Mouse (Mus musculus) testis, adult 2 months (tissue): ENCODE measurements around the gene Manbal.

Experiments used
- CTCF ChIP-seq: fragments of 200-500 bp; IDR thresholded peaks from 2 replicates; pipeline ENCODE4 v1.5.1; 2012; ENCODE audit warnings: low read depth, mild to moderate bottlenecking, inconsistent platforms, low read length, moderate library complexity; ENCODE audit not compliant: control insufficient read depth, insufficient read depth, insufficient replicate concordance
- POLR2A ChIP-seq: fragments of 200-500 bp; IDR thresholded peaks from 2 replicates; pipeline ENCODE4 v1.6.1; 2012; ENCODE audit warnings: low read depth, mild to moderate bottlenecking, inconsistent platforms, low read length, moderate library complexity; ENCODE audit not compliant: control insufficient read depth

DNA sequence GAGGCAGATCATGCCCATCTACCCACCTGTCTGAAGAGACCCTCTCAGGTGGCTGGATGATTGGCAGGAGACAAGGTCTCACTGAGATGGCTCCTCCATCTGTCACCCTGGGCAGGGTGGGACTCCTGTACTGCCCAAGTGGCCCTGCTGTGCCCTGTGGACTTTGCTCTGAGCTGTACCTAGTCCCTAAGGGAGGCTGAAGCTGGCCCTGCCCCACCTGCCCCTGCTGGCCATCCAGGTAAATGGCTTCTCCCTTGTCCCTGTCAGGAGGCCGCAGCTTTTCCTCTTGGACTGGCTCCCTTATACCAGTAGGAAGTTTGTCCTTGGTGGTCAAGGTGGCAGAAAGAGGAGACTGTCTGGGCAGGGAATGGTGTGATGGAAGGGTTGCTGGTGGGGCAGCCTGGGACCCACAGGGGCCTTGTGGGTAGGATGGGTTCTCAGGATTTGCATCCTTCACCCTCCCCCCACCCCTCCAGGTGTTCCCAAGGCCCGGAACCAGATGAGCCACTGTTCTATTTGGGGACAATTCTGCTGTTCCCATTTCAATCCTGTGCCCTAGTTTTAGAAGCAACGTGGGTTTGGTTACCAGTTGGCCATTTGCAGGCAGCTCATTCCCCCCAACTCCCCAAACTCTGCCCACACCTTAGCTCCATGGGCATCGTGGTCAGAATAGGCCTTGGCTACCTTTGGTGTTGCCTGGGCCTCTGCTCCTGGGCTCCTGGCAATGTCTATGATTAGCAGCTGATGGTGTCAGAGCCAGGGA is 63.5 kb downstream of the Manbal start:
- TF ChIP-seq POLR2A = no peak
- TF ChIP-seq CTCF = no peak
